Mouse (Mus musculus) pancreas, adult 10 weeks (tissue): ENCODE data around the gene Cdt1. TPM values are rescaled to one million over a fixed set of nuclear protein-coding genes. Genes with fewer than 3 reads are reported as not detected.

Experiments
- polyA plus RNA-seq: library from polyadenylated mRNA; stranded (reverse); fragments of 350-450 nt; fragmentation: Illumina TruSeq; extraction: RNeasy Lipid Tissue Mini Kit (QIAGEN cat#74804); gene quantifications from one replicate; pipeline ENCODE4 v1.2.3, GENCODE M21; 2015; ENCODE audit warnings: low read depth, low replicate concordance; ENCODE audit not compliant: insufficient read depth

Cdt1 gene
- polyA plus RNA-seq = 1.1 TPM

GRCm38 (mm10) chr8:122567361-122568108, at the start of gene Cdt1:
Gene Cdt1 (plus strand): TSS chr8:122568015.

GRCm38 (mm10) chr8:122551265-122552051, 16.4 kb upstream of the Cdt1 start, which contains the start of gene Piezo1:
Gene Piezo1 (minus strand): TSS chr8:122551329.

DNA sequence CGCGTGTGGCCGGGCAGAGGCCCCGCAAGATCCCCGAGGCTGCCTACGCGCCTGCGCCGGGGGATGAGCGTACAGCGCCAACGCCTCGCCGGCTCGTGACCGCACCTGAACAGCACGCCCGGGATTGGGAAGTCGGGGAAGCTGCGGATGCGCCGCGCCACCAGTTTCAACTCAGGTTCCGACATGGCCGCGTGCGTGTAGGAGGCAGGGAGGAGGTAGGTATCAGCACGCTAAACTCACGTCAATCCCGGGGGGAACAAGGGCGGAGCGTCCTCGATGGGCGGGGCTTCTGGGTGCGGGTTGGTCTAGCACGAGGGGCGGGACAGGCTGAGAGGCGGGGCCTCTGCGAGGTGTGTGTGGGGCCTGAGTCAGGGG, 8.8 kb downstream of the Cdt1 start, which contains the start of gene Aprt:
Gene Aprt, minus strand, starts transcription at position 262 of the 375 bp plus-strand sequence.

DNA sequence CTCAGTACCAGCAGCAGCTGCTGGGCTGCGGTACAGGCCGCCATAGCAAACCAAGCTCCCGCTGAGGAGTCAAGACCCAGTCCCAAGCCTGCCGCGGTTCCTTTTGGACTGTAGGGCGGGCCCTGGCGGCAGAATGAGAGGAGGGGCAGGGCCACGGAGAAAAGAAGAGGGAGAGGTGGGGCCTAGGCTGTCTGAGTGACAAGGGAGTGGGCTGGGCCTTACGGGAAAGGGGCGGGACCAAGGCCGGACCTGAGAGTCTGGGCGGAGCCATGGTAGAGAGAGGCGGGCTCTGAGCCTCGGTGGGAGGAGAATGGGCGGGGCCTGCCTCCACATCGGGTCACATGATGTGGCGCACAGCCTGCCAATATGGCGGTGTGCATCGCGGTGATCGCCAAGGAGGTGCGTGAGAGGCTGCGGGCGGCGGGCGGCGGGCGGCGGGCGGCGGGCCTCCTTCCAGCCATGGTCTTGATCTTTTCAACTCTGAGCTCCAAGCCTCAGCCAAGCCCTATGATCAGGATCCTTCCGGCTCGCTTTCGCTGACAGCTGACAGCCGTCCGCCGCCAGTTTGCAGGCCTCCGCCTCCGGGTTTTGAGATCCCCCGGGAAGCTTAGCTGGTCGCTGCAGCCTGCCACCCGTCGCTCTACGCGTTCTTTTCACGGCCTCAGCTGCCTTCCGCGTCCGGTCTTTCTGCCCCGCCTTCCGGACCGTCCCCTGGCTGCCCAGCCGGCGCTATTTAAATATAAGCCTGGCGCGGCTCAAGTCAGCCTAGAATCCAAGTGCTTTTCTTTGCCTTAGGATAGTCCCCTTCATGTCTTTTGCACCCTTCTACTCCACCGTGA, 43.7 kb downstream of the Cdt1 start, which contains the start of the genes Galns and Trappc2l:
Gene Galns, minus strand, starts transcription at position 169 of the 839 bp plus-strand sequence.
Gene Trappc2l, plus strand, starts transcription at position 346 of the 839 bp plus-strand sequence.

DNA sequence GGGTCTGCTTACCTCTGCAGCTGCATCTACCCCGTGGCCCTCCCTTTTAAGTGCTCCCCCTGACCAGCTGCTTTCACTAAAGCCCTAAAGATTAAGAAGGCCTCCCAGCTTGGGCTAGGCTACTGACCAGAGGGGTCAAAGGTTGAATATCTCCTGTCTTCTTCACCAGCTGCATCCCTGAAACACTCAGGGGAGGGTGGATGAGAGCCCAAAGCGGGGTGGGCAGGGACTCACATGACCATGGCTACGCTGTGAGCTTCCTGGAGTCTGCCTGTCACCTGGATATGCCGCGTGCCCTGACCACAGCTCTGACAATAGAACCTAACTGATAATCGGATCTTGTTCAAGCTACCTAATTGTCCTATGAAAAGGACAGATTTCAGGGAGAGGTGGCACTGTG, 54.9 kb downstream of the Cdt1 start, which contains the start of gene Pabpn1l:
Gene Pabpn1l, minus strand, starts transcription at position 13 of the 400 bp plus-strand sequence.

Other genes with a start within 250 kb of the Cdt1 start
- not detected for gene Trhr2, start 207.3 kb upstream of the Cdt1 start, polyA plus RNA-seq
- 11.0 TPM for gene Zc3h18, start 191.4 kb upstream of the Cdt1 start, polyA plus RNA-seq
- gene Il17c, start 146.0 kb upstream of the Cdt1 start, polyA plus RNA-seq = not detected
- gene Cyba, start 135.1 kb upstream of the Cdt1 start, polyA plus RNA-seq = 26.7 TPM
- gene Mvd, start 124.6 kb upstream of the Cdt1 start, polyA plus RNA-seq = 4.5 TPM
- gene Snai3, start 107.3 kb upstream of the Cdt1 start, polyA plus RNA-seq = 0.68 TPM
- gene Rnf166, start 92.0 kb upstream of the Cdt1 start, polyA plus RNA-seq = 9.4 TPM
- 6.3 TPM for gene Ctu2, start 91.9 kb upstream of the Cdt1 start, polyA plus RNA-seq
- gene Piezo1, start 16.7 kb upstream of the Cdt1 start, polyA plus RNA-seq = 16.5 TPM
- gene Aprt, start 8.9 kb downstream of the Cdt1 start, polyA plus RNA-seq = 22.5 TPM
- gene Galns, start 43.4 kb downstream of the Cdt1 start, polyA plus RNA-seq = 1.8 TPM
- gene Trappc2l, start 43.6 kb downstream of the Cdt1 start, polyA plus RNA-seq = 17.6 TPM
- not detected for gene Pabpn1l, start 54.7 kb downstream of the Cdt1 start, polyA plus RNA-seq
- gene Cbfa2t3, start 131.1 kb downstream of the Cdt1 start, polyA plus RNA-seq = 11.7 TPM
- gene Acsf3, start 207.5 kb downstream of the Cdt1 start, polyA plus RNA-seq = 3.9 TPM